Mouse (Mus musculus) heart, adult 8-10 months (tissue): ENCODE data around the gene Slc9b2. TPM values are rescaled to one million over a fixed set of nuclear protein-coding genes. Genes with fewer than 3 reads are reported as not detected.

Experiments
- total RNA-seq, 4 experiments: library from RNA; stranded (reverse); gene quantifications; 2 replicates each; pipeline ENCODE4 v1.2.4; 2022

Slc9b2 gene
- total RNA-seq, 4 experiments from 2014 or later, result 0.19 to 0.98 (median 0.72) TPM

Other genes with a start within 250 kb of the Slc9b2 start
- 1 to 10 TPM in 2 of 4 experiments, under 1 TPM in 2; 0.69 to 1.9 (median 1.3) TPM for gene Cenpe, start 95.2 kb upstream of the Slc9b2 start, total RNA-seq
- 1 to 10 TPM; 2.7 to 7.0 (median 5.2) TPM for gene Bdh2, start 26.5 kb upstream of the Slc9b2 start, total RNA-seq
- gene Slc9b1, start 40.3 kb downstream of the Slc9b2 start, total RNA-seq, result under 1 TPM in 2 of 4 experiments, not detected in 2; 0.50 to 0.72 TPM
- 10 to 100 TPM; 45.0 to 53.5 (median 50.7) TPM for gene Cisd2, start 116.2 kb downstream of the Slc9b2 start, total RNA-seq
- gene Ube2d3, start 130.4 kb downstream of the Slc9b2 start, total RNA-seq, result 100 to 1,000 TPM; 333 to 393 (median 350) TPM
- gene Manba, start 177.9 kb downstream of the Slc9b2 start, total RNA-seq, result 10 to 100 TPM; 15.8 to 19.3 (median 16.8) TPM